Mouse (Mus musculus): Measurements from ENCODE around the gene Fndc11.

- no peak for TF ChIP-seq CTCF (conservative IDR thresholded peaks at IDR 0.05; ENCODE audit: low read length)
- no peak for TF ChIP-seq POU5F1 (IDR thresholded peaks at IDR 0.05; ENCODE audit: borderline replicate concordance, low read length)
- no peak for TF ChIP-seq NANOG (IDR thresholded peaks at IDR 0.05; ENCODE audit: borderline replicate concordance, low read length)
Observed at GRCm38 (mm10) chr2:181238091-181238610, 18.3 kb downstream of the Fndc11 start.
